In genomic region chr6:53313604-53314003, GRCm38 (mm10) we compare ENCODE assay signal across 25 mouse cellular contexts.
"Had no signal": no experiment of that assay in that cellular context is flagged by ENCODE, and none has a peak within 500 bp of the region (broad histone marks: within the 10 kb centered on the region; RNA-seq: fewer than 3 reads in every experiment).

No protein-coding gene starts in this region.

- H3K4me3 ChIP-seq: embryonic facial prominence, embryonic 10.5 days; embryonic facial prominence, embryonic 12.5 days; embryonic facial prominence, embryonic 13.5 days; embryonic facial prominence, embryonic 15.5 days; erythroblast, embryonic 14.5 days; forebrain, embryonic 13.5 days; forebrain, embryonic 15.5 days; gastrocnemius, adult 2 months; heart, adult 2 months had no signal

- ATAC-seq: forebrain, embryonic 13.5 days; forebrain, embryonic 14.5 days; forebrain, embryonic 15.5 days; forebrain, embryonic 16.5 days; forebrain, postnatal 0 days had no signal

- H3K36me3 ChIP-seq: embryonic facial prominence, embryonic 10.5 days; embryonic facial prominence, embryonic 12.5 days; embryonic facial prominence, embryonic 13.5 days; embryonic facial prominence, embryonic 15.5 days; forebrain, embryonic 15.5 days had no signal

- H3K9me3 ChIP-seq: embryonic facial prominence, embryonic 10.5 days; embryonic facial prominence, embryonic 12.5 days; embryonic facial prominence, embryonic 13.5 days; embryonic facial prominence, embryonic 15.5 days; forebrain, embryonic 13.5 days; forebrain, embryonic 15.5 days had no signal

- H3K4me2 ChIP-seq: embryonic facial prominence, embryonic 12.5 days; embryonic facial prominence, embryonic 13.5 days; embryonic facial prominence, embryonic 15.5 days; forebrain, embryonic 13.5 days; forebrain, embryonic 15.5 days had no signal

- H3K27me3 ChIP-seq: embryonic facial prominence, embryonic 12.5 days; embryonic facial prominence, embryonic 13.5 days; embryonic facial prominence, embryonic 15.5 days; forebrain, embryonic 13.5 days; forebrain, embryonic 15.5 days had no signal

- H3K27ac ChIP-seq: embryonic facial prominence, embryonic 10.5 days; embryonic facial prominence, embryonic 12.5 days; embryonic facial prominence, embryonic 13.5 days; embryonic facial prominence, embryonic 15.5 days; forebrain, embryonic 13.5 days; forebrain, embryonic 15.5 days; gastrocnemius, adult 2 months; heart, adult 2 months had no signal

- DNase-seq: cerebellum, adult 8-10 months; cerebellum, adult 9-10 months; cerebellum, adult 9-11 months; cerebellum, postnatal 10 days; cerebellum, postnatal 14 days; cerebellum, postnatal 25 days; cerebellum, postnatal 36 days; embryo, embryonic 11 days; forebrain, postnatal 0 days; gastrocnemius, adult 2 months; gastrocnemius, postnatal 10 days; gastrocnemius, postnatal 14 days; gastrocnemius, postnatal 25 days; gastrocnemius, postnatal 36 days; heart, adult 18-20 months; heart, adult 2 months had no signal

- H3K9ac ChIP-seq: embryonic facial prominence, embryonic 12.5 days; embryonic facial prominence, embryonic 13.5 days; embryonic facial prominence, embryonic 15.5 days; forebrain, embryonic 13.5 days; forebrain, embryonic 15.5 days; forebrain, postnatal 0 days had no signal
